Mouse (Mus musculus) liver, adult 2 months (tissue): ENCODE data around the gene H2-DMa.

Source experiments
- CTCF ChIP-seq: fragments of 200-500 bp; IDR thresholded peaks from 2 replicates; pipeline ENCODE4 v1.5.1; 2011; ENCODE audit warnings: low read depth, low read length, control low read depth
- POLR2A ChIP-seq: fragments of 200-500 bp; IDR thresholded peaks from 2 replicates; pipeline ENCODE4 v1.6.1; 2011; ENCODE audit warnings: low read length, control low read depth; ENCODE audit not compliant: insufficient read depth; ENCODE audit errors: extremely low read depth

DNA sequence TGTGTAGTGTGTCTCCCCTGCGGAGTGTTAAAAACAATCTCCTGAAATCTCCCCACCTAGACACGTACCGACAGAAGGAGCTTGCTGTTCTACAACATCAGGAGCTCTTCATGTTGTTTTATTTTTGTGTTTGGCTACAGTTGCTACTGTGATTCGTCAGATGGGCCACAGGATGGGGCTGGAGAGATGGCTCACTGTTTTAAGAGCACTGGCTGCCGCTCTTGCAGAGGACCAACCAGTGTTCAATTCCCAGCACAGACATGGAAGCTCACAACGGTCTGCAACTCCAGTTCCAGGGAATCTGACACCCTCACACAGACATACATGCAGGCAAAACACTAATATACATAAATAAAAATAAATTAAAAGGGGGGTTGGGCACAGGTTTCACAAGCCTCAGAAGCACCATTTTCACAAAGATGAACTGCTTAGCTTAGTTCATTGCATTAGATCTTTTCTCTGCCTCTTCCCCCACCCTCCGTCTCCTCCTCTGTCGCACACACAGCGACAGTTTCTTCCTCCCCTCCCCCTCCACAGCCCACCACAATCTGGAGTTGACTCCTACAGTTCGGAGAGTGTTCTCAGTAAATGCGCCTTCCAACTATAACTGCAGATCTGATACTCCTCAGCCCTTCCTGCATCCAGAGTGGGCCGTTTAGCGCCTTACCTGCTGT is 9.1 kb downstream of the H2-DMa start:
- TF ChIP-seq CTCF = no peak; the same call in 1 of the 2 replicates
- TF ChIP-seq POLR2A = no peak
